Mouse (Mus musculus): Measurements from ENCODE around the gene Mylk2. TPM values are rescaled to one million over a fixed set of nuclear protein-coding genes. Genes with fewer than 3 reads are reported as not detected.
A peak's percentile ranks its signal among the peaks of the same experiment; 100 is the strongest.

Mylk2 gene
- total RNA-seq, 1 experiment from 2014 or later = not detected

DNA sequence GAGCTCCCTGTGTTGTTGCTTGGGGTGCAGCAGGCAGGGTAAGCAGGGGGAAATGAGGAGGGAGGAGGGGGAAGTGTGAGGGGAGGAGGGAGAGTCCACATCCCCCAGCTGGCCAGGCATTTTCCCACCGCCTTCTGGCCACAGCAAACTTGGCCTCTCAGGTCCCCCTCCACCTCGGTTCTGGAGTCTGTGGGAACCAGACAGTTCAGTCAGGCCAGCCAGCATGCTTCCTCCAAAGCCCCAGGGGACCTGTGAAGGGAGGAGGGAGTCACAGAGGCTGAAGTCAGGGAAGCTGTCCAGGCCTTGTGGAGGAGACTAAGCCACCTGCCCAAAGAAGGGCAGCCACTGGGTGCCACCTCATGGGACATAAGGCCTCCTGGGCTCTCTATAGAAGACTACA lies 19.1 kb downstream of the Mylk2 start:
- ATAC-seq (replicated peaks in 1 of 2; ENCODE audit: insufficient read depth in 1 of 2, low FRiP score in 2 of 2, low TSS enrichment in 1 of 2, low read depth in 1 of 2, poor library complexity in 2 of 2, severe bottlenecking in 2 of 2) = no peak

DNA sequence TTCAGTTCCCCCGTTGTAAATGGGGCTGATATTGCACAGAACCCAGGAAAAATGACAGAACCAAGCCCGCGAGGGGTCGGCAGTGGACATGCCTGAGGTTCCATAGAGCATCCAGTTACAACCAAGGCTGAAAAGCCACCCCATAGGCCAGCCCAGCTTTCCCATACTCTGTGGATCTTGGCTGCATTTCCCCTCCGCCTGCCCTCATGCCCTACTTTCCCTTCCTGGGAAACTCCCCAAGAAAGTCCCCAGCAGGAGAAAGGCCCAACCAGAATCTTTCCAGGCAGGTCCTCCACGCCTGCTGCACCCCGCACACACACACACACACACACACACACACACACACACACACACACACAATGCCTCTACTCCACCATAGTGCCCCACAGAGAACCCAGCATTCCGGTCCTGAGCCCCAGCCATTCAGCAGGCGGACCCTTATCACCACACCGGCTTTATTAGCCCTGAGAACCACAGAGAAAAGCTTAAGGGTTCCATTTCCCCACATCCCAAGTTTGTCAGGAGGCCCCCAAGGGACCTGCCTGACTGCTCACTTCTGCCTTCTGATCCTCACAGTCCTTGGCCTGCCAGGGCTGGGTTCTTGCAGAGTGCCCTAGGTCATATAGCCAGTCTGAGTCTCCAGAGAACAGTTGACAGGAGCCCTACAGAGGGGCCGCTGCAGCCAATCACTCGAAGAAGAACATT lies 20.5 kb downstream of the Mylk2 start:
- no peak for ATAC-seq (replicated peaks in 1 of 2; ENCODE audit: insufficient read depth in 1 of 2, low FRiP score in 2 of 2, low TSS enrichment in 1 of 2, low read depth in 1 of 2, poor library complexity in 2 of 2, severe bottlenecking in 2 of 2)

DNA sequence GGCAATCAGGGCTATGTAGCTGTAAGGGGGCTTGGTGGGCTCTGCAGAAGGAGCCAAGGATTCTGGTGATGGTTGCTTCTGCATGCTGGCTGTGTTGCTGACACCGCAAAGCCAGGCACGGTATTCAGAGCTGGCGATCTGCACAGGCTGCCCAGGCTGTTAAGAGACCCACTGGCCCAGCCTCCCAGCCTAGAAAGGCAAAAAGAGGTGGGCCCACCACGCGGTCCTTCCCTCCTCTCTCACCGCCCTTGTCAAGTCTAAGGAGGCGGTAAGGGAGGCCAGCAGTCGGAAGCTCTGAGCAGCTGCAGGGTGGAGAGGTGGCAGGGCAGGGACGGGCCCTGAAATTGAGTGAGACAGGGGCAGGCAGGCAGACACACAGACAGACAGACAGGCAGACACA lies 21.9 kb downstream of the Mylk2 start, which contains the start of gene Foxs1:
Foxs1 (minus strand) TSS at position 161 of the 400 bp plus-strand sequence.
- peak; percentile 22 to 41; a peak in 2 of 4 replicates for ATAC-seq (replicated peaks in 1 of 2; ENCODE audit: insufficient read depth in 1 of 2, low FRiP score in 2 of 2, low TSS enrichment in 1 of 2, low read depth in 1 of 2, poor library complexity in 2 of 2, severe bottlenecking in 2 of 2)

DNA sequence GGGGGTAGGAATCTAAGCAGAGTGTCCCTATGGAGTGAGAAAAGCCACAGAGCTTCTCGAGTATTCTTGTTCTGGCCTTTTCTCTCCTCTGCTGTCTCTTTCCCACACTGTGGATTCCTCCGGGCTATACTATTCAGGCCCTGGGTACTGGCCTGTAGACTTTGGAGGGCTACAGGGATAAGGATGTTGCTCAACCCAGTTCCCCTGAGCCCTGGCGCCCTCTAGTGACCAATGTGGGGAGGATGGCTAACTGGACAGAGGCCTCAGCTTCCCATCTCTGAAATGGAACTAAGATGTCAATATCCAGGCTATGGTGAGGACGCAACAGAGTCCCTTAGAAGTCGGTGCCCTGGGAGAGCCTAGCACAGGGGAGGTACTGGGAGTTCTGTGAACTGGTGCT lies 22.5 kb downstream of the Mylk2 start:
- peak; percentile 49 to 58; a peak in 3 of 4 replicates for ATAC-seq (replicated peaks in 1 of 2; ENCODE audit: insufficient read depth in 1 of 2, low FRiP score in 2 of 2, low TSS enrichment in 1 of 2, low read depth in 1 of 2, poor library complexity in 2 of 2, severe bottlenecking in 2 of 2)

DNA sequence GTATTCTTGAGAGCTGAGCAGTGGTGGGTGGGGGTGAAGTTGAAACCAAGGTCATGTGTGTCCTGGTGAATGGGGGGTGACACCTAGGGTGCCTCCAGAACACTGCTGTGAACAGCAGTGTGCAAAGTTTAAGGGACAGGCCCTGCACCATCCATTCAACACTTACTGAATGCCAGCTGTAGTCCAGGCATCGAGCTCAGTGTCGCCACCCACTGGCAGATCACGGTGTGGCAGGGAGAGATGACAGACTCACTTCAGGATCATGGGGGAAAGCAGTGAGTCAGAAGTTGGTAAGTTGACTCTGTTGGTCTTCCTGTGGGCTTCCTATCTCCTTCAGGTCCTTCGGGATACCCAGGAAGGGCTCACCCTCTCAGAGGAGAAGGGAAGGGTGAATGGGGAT lies 28.7 kb downstream of the Mylk2 start:
- peak; percentile 57 to 59; a peak in 2 of 4 replicates for ATAC-seq (replicated peaks in 1 of 2; ENCODE audit: insufficient read depth in 1 of 2, low FRiP score in 2 of 2, low TSS enrichment in 1 of 2, low read depth in 1 of 2, poor library complexity in 2 of 2, severe bottlenecking in 2 of 2)

DNA sequence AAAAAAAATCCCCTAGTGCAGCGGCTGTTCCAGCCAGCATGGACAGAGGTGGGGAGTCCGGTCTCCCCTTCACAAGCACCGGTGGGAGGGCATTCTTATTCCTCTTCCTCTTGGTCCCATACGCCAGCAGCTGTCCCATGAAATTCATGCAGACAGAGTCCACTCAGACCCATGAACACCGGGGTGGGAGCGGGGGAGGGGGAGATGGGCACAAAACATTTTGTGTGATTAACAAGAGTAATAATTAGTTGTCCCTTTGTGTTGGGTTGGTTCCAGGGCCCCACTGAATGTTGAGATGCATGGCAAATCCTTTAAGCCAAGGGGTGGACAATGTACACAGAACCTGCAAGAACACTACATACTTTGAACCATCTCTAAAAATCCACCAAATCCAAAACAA lies 30.0 kb downstream of the Mylk2 start:
- ATAC-seq (replicated peaks in 1 of 2; ENCODE audit: insufficient read depth in 1 of 2, low FRiP score in 2 of 2, low TSS enrichment in 1 of 2, low read depth in 1 of 2, poor library complexity in 2 of 2, severe bottlenecking in 2 of 2) = no peak

DNA sequence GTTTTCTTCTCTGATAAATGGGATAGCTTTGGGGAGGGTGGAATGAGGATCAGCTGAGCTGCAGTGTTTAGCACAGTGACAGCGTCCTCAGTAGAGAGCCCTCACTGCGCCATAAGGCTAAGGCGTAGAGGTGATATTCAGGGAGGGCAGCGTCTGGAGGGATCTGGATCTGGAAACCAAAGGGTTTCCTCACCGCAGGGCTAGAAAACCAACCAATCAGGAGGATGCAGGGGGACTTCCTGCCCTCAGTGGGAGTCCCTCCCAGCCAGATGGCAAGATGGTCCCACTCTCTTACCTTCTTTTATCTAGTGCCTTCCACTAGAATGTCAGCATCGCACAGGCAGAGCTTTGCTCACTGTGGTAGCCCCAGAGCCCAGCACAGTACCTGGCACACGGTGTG lies 30.6 kb downstream of the Mylk2 start:
- ATAC-seq (replicated peaks in 1 of 2; ENCODE audit: insufficient read depth in 1 of 2, low FRiP score in 2 of 2, low TSS enrichment in 1 of 2, low read depth in 1 of 2, poor library complexity in 2 of 2, severe bottlenecking in 2 of 2) = no peak

DNA sequence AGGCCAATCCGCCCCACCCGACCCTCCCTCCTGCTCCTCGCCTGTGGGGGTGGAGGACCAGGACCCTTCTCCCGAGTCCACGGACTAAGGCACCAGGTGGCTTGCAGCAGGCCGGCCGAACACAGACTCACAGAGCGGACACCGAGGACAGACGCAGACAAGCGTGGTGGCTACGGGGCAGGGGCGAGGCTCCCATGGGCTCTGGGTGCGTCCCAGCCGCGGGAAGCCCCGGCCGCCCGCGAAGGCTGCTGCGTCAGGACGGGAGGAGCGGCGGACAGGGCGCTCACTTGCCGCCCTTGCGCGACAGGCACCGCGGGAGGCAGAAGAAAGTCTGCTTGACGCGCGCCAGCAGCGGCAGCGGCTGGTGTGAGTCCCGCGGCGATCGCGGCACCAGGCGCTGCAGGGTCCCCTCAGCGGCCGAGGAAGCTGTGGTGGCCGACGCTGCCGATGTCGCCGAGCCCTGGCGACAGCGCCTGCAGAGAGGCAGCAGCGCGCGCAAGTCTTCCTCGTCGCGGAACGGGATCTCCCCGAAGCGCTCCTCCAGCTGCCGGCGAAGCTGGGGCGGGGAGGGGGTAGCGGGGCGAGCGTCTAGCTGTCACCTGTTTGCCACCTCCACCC lies 31.9 kb downstream of the Mylk2 start:
- ATAC-seq (replicated peaks in 1 of 2; ENCODE audit: insufficient read depth in 1 of 2, low FRiP score in 2 of 2, low TSS enrichment in 1 of 2, low read depth in 1 of 2, poor library complexity in 2 of 2, severe bottlenecking in 2 of 2) = 0 out of 4 replicates have a peak, but pooled peaks of 1 of the 2 experiments have one; percentile 18

DNA sequence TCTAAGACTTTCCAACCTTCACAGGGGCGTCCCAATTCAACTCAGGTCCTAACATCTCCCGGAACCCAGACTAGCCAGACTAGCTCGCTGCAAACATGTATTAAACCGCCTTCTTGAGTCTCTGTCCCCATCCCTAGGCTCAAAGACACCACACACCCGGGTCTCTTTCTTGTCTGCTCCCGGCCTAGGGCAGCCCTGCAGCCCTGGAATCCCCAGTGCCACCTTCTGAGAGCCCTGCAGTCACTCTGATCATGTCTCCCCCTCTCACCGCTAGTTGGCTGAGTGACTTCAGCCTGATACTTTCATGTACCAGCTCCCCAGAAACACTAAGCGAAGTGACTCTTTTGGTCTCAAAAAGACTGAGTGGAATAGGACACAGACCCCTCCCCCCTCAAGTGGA lies 32.4 kb downstream of the Mylk2 start:
- 0 out of 4 replicates have a peak, but pooled peaks of 1 of the 2 experiments have one; percentile 16 for ATAC-seq (replicated peaks in 1 of 2; ENCODE audit: insufficient read depth in 1 of 2, low FRiP score in 2 of 2, low TSS enrichment in 1 of 2, low read depth in 1 of 2, poor library complexity in 2 of 2, severe bottlenecking in 2 of 2)

DNA sequence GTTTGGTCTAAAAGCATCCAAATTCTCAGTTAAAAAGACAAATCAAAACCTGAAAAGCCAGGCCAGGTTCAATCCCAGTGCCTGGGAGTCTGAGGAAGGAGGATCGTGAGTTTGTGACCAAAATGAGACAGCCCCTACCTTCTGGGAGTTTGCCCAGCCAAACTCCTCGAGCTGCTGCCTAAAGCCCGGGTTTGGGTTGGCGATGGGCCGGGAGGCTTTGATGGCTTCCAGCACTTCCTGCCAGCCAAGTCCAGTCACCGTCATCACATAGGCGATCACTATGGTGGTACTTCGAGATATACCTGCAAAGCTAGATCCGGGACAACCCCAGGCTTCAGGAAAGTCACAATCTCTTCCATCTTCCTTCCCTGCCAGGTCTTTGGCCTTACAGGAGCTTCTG lies 32.9 kb downstream of the Mylk2 start:
- no peak for ATAC-seq (replicated peaks in 1 of 2; ENCODE audit: insufficient read depth in 1 of 2, low FRiP score in 2 of 2, low TSS enrichment in 1 of 2, low read depth in 1 of 2, poor library complexity in 2 of 2, severe bottlenecking in 2 of 2)

DNA sequence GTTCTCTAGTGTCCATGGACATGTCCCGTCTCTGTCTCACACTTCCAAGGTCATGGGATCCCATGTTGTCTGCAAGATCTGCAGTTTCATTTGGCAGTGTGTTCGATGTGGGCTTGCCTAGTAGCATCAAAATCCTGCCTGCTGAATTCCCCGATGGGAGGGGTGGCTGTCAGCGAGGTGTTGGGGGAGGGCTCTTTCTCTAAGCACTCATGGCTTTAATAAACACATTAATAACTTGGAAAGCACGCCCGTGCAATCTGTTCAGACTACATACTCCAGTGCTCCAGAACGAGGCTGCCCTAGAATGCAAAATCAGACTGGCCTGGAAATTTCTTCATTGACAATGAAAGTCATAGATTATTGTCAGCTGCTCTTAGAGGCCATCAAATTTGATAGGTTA lies 35.9 kb downstream of the Mylk2 start:
- no peak for ATAC-seq (replicated peaks in 1 of 2; ENCODE audit: insufficient read depth in 1 of 2, low FRiP score in 2 of 2, low TSS enrichment in 1 of 2, low read depth in 1 of 2, poor library complexity in 2 of 2, severe bottlenecking in 2 of 2)

DNA sequence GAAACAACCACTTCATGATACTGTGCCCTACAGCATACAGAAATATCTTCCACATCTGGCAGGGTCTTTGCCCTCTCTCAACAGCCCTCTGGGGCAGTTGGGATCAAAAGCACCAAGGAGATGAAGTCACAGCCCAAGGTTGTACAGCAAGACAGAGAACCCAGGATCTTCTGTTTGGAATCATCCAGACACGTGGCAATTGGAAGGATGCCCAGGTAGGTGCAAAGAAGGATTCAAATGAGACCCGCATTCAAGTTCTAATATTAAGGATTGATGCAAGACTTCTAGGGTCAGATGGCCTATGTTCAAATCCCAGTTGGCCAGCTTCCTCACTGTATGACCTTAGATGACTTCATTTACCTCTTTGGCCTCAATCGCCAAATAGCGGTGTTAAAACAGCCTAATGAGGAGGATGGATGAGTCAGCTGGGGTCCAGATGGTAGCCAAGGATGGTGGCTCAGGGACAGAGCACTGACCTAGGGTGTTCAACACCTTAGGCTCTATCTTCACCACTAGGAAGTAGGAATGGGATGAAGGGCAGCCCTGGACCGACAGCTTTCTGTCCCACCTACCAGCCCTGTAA lies 37.4 kb downstream of the Mylk2 start:
- no peak for ATAC-seq (replicated peaks in 1 of 2; ENCODE audit: insufficient read depth in 1 of 2, low FRiP score in 2 of 2, low TSS enrichment in 1 of 2, low read depth in 1 of 2, poor library complexity in 2 of 2, severe bottlenecking in 2 of 2)

DNA sequence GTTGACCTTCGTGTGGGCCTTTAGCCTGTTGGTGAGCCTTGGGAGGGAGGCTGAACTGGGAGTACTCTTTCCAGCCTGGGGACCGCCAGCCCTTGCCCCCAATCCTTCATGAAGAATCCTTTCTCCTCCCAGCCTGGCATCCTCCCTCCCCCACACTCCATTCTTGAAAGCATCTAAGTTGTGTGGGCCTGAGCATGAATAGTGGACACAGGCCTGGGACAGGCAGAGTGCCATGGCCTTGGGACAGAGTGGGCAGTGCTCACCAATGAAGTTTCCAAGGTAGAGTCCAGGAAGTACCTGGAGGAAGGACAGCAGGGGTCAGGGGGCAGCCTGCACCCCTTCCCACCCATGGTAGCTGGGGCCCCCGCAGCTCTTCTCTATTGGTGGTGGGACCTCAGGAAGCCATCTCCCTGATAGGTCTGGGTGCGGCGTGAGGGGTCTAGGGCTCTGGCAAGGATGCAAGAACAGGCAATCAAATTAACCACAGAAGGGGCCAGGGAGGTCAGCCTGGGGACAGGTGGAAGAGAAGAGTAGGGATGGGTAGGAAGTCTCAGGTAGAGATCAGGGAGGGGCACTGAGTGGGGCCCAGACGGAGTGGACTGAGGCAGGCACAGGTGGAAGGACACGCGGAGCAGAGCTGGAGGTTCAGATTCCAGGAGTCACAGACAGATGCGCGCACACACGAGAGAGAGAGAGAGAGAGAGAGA lies 39.4 kb downstream of the Mylk2 start:
- ATAC-seq (replicated peaks in 1 of 2; ENCODE audit: insufficient read depth in 1 of 2, low FRiP score in 2 of 2, low TSS enrichment in 1 of 2, low read depth in 1 of 2, poor library complexity in 2 of 2, severe bottlenecking in 2 of 2) = no peak

DNA sequence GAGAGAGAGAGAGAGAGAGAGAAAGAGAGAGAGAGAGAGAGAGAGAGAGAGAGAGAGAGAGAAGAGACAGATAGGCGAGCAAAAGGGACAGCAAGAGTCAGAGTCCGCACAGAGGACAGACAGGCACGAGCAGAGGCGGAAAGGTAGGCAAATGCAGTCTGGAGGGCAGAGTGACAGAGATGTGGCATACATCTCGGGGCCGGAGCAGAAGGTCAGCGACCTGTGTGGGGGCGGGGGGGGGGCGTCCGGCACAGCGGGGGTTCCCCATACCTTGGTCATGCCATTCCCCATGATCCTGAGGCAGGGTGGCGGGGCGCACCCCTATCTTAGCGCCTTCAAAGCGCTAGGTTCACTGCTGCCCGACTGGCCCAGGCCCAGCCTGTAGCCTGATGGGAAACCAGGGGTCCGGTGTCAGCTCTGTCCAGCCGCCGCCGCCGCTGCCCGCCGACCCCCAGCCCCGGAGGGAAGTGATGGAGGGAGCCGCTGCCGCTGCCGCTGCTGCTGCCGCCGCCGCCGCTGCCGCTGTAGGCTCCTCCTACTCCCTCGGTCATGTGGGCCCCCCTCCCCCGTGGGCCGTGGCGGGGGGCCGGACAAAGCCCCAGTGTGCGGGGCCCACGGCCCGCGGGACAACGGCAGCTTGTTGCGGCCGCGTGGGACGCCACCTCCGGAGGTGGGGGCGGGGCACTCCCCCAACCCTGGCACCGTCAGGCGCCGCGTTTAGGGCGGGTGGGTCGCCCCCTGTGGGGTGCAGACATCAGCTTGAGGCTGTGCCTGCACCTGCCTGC lies 40.1 kb downstream of the Mylk2 start, which contains the start of gene Dusp15:
Dusp15 (minus strand) TSS at position 634 of the 785 bp plus-strand sequence.
- ATAC-seq (replicated peaks in 1 of 2; ENCODE audit: insufficient read depth in 1 of 2, low FRiP score in 2 of 2, low TSS enrichment in 1 of 2, low read depth in 1 of 2, poor library complexity in 2 of 2, severe bottlenecking in 2 of 2) = peak; percentile 32 to 33; a peak in 1 of 4 replicates

DNA sequence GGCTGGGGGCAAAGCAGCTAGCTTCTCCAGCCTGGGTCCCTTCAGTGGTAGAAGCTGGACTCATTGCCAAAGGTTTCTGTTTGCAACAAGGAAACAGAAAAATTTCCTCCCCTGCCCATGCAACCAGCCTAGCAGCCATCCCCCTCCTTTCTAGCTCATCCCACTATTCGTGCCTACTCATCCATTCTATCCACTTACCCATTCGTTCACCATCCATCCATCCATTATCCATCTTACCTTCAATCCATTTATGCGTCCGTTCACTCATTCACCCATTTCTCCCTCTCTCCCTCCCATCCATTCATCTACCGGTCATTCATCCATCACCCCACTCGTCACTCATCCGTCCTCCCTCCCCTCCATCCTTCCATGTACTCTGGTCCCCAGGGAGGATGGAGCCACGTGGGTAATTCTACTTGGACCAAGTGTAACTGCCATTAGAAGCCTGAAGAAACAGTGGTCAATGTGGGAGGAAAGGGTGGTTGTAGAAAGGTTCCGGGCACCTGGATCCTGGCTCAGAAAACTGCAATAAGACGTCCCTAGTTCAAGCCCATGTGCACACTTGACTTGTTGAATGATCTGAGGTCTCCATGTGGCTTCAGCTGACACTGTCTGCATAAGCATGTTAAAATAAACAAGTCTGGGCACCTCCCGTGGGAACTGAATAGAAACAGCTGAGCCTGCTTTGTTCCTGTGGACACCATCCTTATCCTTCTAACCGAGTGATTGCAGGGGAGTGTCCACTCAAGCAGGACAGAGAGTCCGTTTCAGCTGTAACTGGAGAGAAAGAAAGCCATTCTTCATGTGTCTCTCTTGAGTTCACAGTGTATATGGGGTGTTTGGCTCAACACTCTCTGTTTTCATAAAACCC lies 40.9 kb downstream of the Mylk2 start:
- ATAC-seq (replicated peaks in 1 of 2; ENCODE audit: insufficient read depth in 1 of 2, low FRiP score in 2 of 2, low TSS enrichment in 1 of 2, low read depth in 1 of 2, poor library complexity in 2 of 2, severe bottlenecking in 2 of 2) = no peak

DNA sequence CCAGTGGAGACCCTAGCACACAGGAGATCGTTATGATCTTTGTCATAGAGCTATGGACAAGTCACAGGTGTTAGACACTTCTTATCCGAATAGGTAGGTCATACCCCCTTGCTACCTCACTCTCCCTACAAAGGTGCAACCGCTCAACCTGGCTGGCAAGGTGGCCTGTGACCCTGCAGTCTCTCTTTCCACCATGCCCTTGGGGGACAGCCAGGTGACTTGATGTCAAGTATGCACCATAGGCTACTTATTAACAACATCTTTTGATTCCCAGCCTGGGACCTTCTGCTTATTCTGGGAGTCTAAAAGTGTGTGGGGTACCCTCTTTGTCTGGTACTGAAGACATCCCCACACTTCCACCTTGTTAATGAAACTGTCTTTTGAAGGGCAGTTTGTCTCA lies 47.0 kb downstream of the Mylk2 start:
- no peak for ATAC-seq (replicated peaks in 1 of 2; ENCODE audit: insufficient read depth in 1 of 2, low FRiP score in 2 of 2, low TSS enrichment in 1 of 2, low read depth in 1 of 2, poor library complexity in 2 of 2, severe bottlenecking in 2 of 2)
